Mouse (Mus musculus): Measurements from ENCODE around the gene Misp.
A peak's percentile ranks its signal among the peaks of the same experiment; 100 is the strongest.

Misp gene

DNA sequence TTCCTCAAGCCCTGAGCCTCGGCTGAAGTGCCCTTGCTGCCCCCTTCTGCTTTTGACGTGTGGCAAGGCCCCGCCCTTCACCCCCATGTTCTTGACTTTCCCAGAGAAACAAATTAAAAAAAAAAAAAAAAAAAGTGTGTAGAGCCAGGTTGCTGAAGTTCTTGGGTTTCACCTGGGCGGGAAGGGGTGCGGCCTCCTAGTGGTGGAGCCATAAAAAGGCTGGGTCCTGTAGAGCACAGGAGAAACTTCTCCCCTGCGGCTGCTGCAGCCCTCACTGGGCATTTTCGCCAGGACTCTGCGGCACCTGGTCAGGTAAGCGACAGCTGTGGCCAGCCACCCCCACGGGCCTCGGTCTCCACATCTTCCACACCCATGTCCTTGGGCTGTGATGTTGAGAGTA lies at the start of gene Misp:
TSS of gene Misp (plus strand) at position 208 of the 400 bp plus-strand sequence.
- no peak for DNase-seq (ENCODE audit: low spot score)

DNA sequence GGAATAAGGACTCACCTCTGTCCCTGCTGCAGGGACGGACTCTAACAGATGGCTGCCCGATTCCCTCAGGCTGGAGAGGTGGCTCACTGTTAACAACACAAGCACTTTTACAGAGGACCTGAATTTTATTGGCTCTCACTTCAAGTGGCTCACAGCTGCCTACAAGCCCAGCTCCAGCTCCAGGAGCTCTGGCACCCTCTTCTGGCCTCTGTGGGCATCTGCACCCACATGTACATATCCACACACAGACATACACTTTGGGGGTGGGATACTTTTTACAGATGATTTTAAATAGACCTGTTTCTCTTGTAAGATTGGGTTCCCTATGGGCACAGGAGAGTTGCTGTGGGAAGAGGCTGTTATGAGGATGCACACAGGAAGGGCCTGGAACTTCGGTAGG lies 48.5 kb upstream of the Misp start:
- no peak for DNase-seq (ENCODE audit: low spot score)

- DNase-seq (ENCODE audit: low spot score) = no peak
Observed at GRCm38 (mm10) chr10:79773208-79773607, 47.6 kb upstream of the Misp start.

- DNase-seq (ENCODE audit: low spot score) = no peak
Observed at GRCm38 (mm10) chr10:79774486-79775279, 46.1 kb upstream of the Misp start.

DNA sequence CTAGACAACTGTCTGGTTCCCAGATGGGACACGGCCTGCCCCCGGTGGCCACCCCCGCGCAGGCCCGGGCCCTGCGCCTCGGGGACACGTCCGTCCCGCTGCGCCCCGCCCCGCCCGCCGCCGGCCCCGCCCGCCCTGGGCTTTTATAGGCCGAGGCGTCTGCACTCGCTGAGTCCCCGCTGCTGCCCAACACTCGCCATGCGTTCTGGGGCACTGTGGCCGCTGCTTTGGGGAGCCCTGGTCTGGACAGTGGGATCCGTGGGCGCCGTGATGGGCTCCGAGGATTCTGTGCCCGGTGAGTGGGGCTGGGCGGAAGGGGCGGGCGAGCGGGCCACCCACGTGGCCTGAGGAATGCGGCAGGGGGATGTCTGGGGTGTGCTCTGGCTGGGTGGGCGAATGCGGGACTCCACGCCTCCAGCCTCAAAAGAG lies 43.7 kb upstream of the Misp start, which contains the start of gene Fstl3:
TSS of gene Fstl3 (plus strand) at position 170 of the 429 bp plus-strand sequence.
- DNase-seq (ENCODE audit: low spot score) = peak; percentile 28

DNA sequence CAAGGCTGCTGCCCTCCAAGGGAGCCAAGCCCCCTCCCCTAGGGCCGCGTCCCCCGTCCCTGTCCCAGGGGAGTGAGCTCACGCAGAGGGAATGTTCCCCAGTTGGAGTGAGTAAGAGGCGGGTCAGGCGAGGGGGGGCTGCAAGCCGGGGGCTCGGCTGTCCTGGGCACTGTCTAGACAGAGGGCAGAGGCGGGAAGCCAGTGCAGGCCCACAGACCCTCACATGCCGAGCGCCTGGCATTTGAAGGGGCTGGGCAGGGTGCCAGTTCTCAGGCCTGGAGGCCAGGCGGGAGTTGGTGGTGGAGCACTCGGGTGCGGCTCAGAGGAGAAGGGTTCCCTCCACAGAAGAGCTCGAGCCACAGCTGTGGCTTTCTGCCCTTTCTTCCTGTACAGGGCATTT lies 42.8 kb upstream of the Misp start:
- DNase-seq (ENCODE audit: low spot score) = no peak

GRCm38 (mm10) chr10:79779193-79779592 lies 41.6 kb upstream of the Misp start:
- no peak for DNase-seq (ENCODE audit: low spot score)

DNA sequence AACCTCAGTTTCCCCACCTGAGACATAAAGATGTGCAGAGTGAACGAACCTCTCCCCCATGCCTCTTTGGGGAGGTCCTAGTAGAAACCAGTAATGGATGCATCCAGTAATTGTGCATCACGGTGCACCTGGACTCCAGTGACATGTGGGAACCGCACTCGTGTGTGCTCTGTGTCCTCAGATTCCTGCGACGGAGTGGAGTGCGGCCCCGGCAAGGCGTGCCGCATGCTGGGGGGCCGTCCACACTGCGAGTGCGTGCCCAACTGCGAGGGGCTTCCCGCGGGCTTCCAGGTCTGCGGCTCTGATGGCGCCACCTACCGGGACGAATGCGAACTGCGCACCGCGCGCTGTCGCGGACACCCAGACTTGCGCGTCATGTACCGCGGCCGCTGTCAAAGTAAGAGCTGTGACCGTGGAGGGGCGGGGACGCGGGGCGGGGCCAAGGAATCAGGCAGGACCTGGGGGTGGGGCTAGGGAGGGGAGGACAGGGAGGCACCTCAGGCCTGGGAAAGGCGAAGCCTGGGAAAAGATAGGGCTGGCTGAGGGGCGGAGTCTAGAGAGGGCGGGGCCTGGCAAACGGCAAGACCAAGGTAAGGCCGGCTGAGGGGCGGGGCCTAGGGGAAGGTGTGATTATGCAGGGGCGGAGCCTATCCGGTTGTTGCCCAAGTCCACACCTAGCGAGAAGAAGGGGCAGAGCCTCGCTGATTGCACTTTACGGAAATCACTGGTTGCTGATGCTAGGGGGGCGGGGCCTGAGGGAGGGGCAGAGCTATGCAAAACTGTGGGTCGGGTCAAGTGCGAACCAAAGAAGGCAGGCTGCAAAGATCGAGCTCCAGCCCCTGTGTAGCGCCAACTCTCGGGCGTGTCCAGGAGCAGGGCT lies 40.8 kb upstream of the Misp start:
- peak; percentile 99 for DNase-seq (ENCODE audit: low spot score)

- DNase-seq (ENCODE audit: low spot score) = peak; percentile 91
Observed at GRCm38 (mm10) chr10:79780664-79781015, 40.1 kb upstream of the Misp start.

DNA sequence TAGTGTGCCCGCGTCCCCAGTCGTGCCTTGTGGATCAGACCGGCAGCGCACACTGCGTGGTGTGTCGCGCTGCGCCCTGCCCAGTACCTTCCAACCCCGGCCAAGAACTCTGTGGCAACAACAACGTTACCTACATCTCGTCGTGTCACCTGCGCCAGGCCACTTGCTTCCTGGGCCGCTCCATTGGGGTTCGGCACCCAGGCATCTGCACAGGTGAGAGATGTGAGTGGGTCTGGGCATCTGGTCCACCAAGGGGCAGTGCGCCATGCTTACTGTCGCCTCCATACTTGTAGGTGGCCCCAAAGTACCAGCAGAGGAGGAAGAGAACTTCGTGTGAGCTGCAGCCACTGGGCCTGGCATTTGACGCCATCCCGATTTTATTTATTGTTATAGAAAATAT lies 39.6 kb upstream of the Misp start:
- DNase-seq (ENCODE audit: low spot score) = no peak

GRCm38 (mm10) chr10:79781956-79782355 lies 38.8 kb upstream of the Misp start:
- no peak for DNase-seq (ENCODE audit: low spot score)

GRCm38 (mm10) chr10:79783050-79783449 lies 37.7 kb upstream of the Misp start:
- no peak for DNase-seq (ENCODE audit: low spot score)

- DNase-seq (ENCODE audit: low spot score) = no peak
Observed at GRCm38 (mm10) chr10:79783920-79784800, 36.6 kb upstream of the Misp start.

DNA sequence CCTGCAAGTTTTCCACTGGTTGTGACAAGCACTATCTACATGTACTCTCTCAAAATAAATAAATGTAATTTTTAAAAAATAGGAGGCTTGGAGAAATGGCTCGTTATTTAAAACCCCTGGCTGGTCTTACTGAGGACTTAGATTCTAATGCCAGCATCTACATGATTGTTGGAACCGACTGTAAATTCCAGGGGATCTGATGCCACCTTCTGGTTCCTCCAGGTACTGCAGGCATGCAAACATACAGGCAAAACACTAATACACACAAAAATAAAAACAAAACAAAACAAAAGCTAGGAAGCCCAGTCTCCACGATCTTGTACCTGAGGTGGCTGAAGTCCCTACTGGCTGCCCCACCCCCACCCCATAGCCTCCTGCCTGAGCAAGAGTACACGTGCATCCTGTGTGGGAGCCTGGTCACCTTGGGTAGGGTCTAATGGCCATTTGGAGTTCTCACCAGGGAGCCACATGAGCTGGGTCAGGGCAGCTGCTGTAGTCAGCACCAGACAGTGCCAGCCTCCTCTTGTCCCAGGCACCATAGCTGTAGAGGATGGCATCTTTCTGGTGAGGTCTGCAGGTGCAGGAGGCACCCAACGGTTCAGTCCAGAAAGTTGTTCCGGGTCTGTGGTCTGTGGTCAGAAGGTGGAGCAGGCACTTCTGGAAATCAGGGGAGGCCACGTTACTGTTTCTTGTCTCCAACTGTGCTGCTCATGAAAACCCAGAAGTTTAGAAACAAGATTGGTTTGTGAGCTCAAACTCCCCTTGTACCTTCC lies 32.2 kb upstream of the Misp start:
- no peak for DNase-seq (ENCODE audit: low spot score)

- no peak for DNase-seq (ENCODE audit: low spot score)
Observed at GRCm38 (mm10) chr10:79789581-79789980, 31.2 kb upstream of the Misp start.

DNA sequence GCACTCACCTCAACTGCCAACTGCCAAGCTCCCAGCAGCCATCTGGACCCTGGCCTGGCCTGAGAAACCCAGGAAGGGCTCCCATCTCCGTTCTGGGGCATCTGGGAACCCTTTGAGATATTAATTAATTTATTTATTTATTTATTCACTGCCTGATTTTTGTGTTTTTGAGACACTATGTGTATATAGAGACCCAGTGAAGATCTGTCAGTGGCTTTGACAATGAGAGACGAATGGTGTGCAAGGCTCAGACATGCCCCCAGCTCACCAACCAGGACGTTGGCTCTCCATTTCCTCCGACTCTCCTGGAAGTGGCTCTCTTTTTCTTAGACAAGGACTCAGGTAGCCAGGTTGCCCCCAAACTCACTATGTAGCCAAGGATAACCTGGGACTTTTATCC lies 29.9 kb upstream of the Misp start, which contains the start of gene Prss57:
TSS of gene Prss57 (minus strand) at position 101 of the 400 bp plus-strand sequence.
- no peak for DNase-seq (ENCODE audit: low spot score)

GRCm38 (mm10) chr10:79792339-79793040 lies 28.3 kb upstream of the Misp start:
- DNase-seq (ENCODE audit: low spot score) = no peak

DNA sequence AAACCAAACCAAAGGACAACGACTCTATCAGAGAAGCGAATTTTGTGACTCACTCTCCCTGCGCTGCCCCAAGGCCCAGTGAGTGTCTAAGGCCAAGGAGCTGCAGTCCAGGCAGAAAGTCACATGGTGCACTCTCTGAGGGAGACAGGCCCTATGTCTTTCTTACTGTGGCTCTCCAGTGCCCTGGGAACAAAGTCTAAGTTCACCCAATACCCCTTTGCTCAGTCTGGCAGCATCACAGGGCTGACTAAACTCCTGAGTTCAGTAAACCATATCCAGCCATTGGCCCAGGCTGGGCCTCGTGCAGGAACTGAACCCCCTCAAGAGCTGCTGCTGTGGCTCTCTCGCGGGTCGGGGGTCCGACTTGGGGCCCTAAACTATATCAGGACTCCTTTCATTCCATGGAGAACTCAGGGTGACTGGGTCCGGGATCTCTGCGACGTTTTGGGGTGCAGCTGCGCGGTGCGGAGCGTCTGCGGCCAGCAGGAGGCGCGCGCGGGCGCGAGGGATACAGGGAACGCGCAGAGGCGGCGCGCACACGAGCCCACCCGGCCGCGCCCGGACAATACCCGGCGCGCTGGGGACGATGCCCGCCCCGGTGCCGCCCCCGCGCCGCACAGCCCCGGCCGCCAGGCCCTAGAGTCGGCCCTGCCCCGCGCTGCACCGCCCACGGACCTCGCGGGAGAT lies 27.6 kb upstream of the Misp start, which contains the start of gene Palm:
TSS of gene Palm (plus strand) at position 522 of the 687 bp plus-strand sequence.
- no peak for DNase-seq (ENCODE audit: low spot score)

- no peak for DNase-seq (ENCODE audit: low spot score)
Observed at GRCm38 (mm10) chr10:79793738-79794490, 26.9 kb upstream of the Misp start.

Measured in yolk sac, embryonic 10.5 days (tissue).